Mouse (Mus musculus) liver, embryonic 18 days (tissue): ENCODE results near the gene Olfr1313. TPM values are rescaled to one million over a fixed set of nuclear protein-coding genes. Genes with fewer than 3 reads are reported as not detected.

ENCODE experiments used
- polyA plus RNA-seq: library from polyadenylated mRNA; depleted of rRNA; stranded (reverse); fragments of >200 nt; gene quantifications from 2 replicates; pipeline ENCODE4 v1.2.3, GENCODE M21; 2012; rRNA removed

Olfr1313 gene
- polyA plus RNA-seq: not detected in 2 replicates

GRCm38 (mm10) chr2:112077743-112078142 lies at the start of gene Olfr1313:
Olfr1313 (minus strand) TSS chr2:112077843.

GRCm38 (mm10) chr2:112115340-112115739 lies 37.7 kb upstream of the Olfr1313 start, which contains the start of gene Olfr1315-ps1:
Olfr1315-ps1 (minus strand) TSS chr2:112115440.

GRCm38 (mm10) chr2:112096681-112097080 lies 19.0 kb upstream of the Olfr1313 start, which contains the start of gene Olfr1314:
Olfr1314 (minus strand) TSS chr2:112096781.

GRCm38 (mm10) chr2:112050138-112050537 lies 27.5 kb downstream of the Olfr1313 start, which contains the start of gene Olfr1312:
Olfr1312 (minus strand) TSS chr2:112050238.

GRCm38 (mm10) chr2:112024312-112024711 lies 53.3 kb downstream of the Olfr1313 start, which contains the start of gene Olfr1311:
Olfr1311 (minus strand) TSS chr2:112024412.

Other genes with a start within 250 kb of the Olfr1313 start
- not detected in 2 replicates for gene Olfr1305, start 200.7 kb downstream of the Olfr1313 start, polyA plus RNA-seq
- gene Olfr1306, start 161.6 kb downstream of the Olfr1313 start, polyA plus RNA-seq: not detected in 2 replicates
- gene Olfr1307, start 128.4 kb downstream of the Olfr1313 start, polyA plus RNA-seq: not detected in 2 replicates
- gene Olfr1308, start 112.9 kb downstream of the Olfr1313 start, polyA plus RNA-seq: not detected in 2 replicates
- gene Olfr1309, start 87.6 kb downstream of the Olfr1313 start, polyA plus RNA-seq: not detected in 2 replicates
- gene Olfr1310, start 65.1 kb downstream of the Olfr1313 start, polyA plus RNA-seq: not detected in 2 replicates
- gene Olfr1311, start 53.4 kb downstream of the Olfr1313 start, polyA plus RNA-seq: not detected in 2 replicates
- gene Olfr1312, start 27.6 kb downstream of the Olfr1313 start, polyA plus RNA-seq: not detected in 2 replicates
- not detected in 2 replicates for gene Olfr1314, start 18.9 kb upstream of the Olfr1313 start, polyA plus RNA-seq
- gene Olfr1315-ps1, start 37.6 kb upstream of the Olfr1313 start, polyA plus RNA-seq: not detected in 2 replicates
- not detected in 2 replicates for gene Olfr1316, start 57.1 kb upstream of the Olfr1313 start, polyA plus RNA-seq
- not detected in 2 replicates for gene Olfr1317, start 62.5 kb upstream of the Olfr1313 start, polyA plus RNA-seq
- not detected in 2 replicates for gene Olfr1318, start 76.4 kb upstream of the Olfr1313 start, polyA plus RNA-seq
- 3.2 and 3.9 TPM in 2 replicates for gene Lpcat4, start 161.6 kb upstream of the Olfr1313 start, polyA plus RNA-seq
- not detected in 2 replicates for gene Nutm1, start 181.4 kb upstream of the Olfr1313 start, polyA plus RNA-seq
- gene Nop10, start 184.1 kb upstream of the Olfr1313 start, polyA plus RNA-seq: 87.3 and 103 TPM in 2 replicates
- gene Slc12a6, start 188.0 kb upstream of the Olfr1313 start, polyA plus RNA-seq: 11.2 and 12.0 TPM in 2 replicates
- gene Gm21985, start 188.5 kb upstream of the Olfr1313 start, polyA plus RNA-seq: 0.02 TPM in 1 of 2 replicates, not detected in the other